Mouse (Mus musculus): Measurements from ENCODE around the gene Rnf135. TPM values are rescaled to one million over a fixed set of nuclear protein-coding genes. Genes with fewer than 3 reads are reported as not detected.
A peak's percentile ranks its signal among the peaks of the same experiment; 100 is the strongest.
"Not testable (repeated sequence)": the region's sequence is repeated elsewhere in the genome, so short reads cannot be mapped to it uniquely, and the experiment has no call there.

Gene Rnf135
- total and polyA plus RNA-seq, 3 experiments = 10.9 to 12.4 (median 11.3) TPM

GRCm38 (mm10) chr11:80183054-80183704 is 472 bp upstream of the Rnf135 start:
- Histone ChIP-seq H3K4me1 (ENCODE audit: control insufficient read depth in 1 of 2, insufficient read depth in 2 of 2) (peaks cover 0 to 31% of the 10 kb centered on the region in 2 experiments; a peak in 2 of 4 replicates), H3K9ac (ENCODE audit: insufficient read depth, low read depth) (peak overlapping the region; percentile 35; the same call in 1 of the 2 replicates)

GRCm38 (mm10) chr11:80184531-80185071 is 950 bp downstream of the Rnf135 start:
- Histone ChIP-seq H3K4me3 (replicated peaks in 1 of 3; ENCODE audit: low read depth in 2 of 3, low read length in 2 of 3, poor library complexity in 1 of 3) (peak overlapping the region; percentile 81 to 96 (median 93)), H3K4me2 (ENCODE audit: insufficient read depth, low read depth, poor library complexity, severe bottlenecking) (peak overlapping the region; percentile 59), H3K36me3 (replicated peaks in 1 of 2; ENCODE audit: control insufficient read depth in 1 of 2, insufficient read depth in 1 of 2, low read length in 1 of 2) (peaks cover 7 to 20% of the 10 kb centered on the region in 2 experiments), H3K79me2 (replicated peaks; ENCODE audit: control insufficient read depth, extremely low read depth, insufficient read depth, poor library complexity, severe bottlenecking) (peaks cover 9% of the 10 kb centered on the region), H3K9me3 (replicated peaks; ENCODE audit: low read length) (peaks cover 3% of the 10 kb centered on the region), H3K27me3 (replicated peaks) (no peaks in the 10 kb centered on the region), H3K4me1 (ENCODE audit: control insufficient read depth in 1 of 2, insufficient read depth in 2 of 2) (peaks cover 0 to 26% of the 10 kb centered on the region in 2 experiments; a peak in 2 of 4 replicates), H3K9ac (ENCODE audit: insufficient read depth, low read depth) (peak overlapping the region; percentile 92), H3K27ac (ENCODE audit: insufficient read depth, low read depth) (no peak overlapping the region)
- in situ Hi-C loops (cut with MboI; ENCODE audit: low pct_ligation_motif_present, low pct_unique_long_range_greater_than_20kb, low sequenced_read_pairs) (no loop called here), dilution Hi-C loops (cut with MboI; ENCODE audit: extremely low pct_ligation_motif_present, extremely low pct_unique_long_range_greater_than_20kb, low sequenced_read_pairs) (no loop called here)
- TF ChIP-seq PAX5 (IDR thresholded peaks at IDR 0.05; ENCODE audit: low read length) = no peak
- no peak for TF ChIP-seq MYC (IDR thresholded peaks at IDR 0.05; ENCODE audit: low read depth, low read length)
- no peak for TF ChIP-seq TBP (conservative IDR thresholded peaks at IDR 0.05; ENCODE audit: low read depth, low read length)
- TF ChIP-seq KAT2A (IDR thresholded peaks at IDR 0.05; ENCODE audit: insufficient replicate concordance, low read length) = no peak
- no peak for TF ChIP-seq BHLHE40 (IDR thresholded peaks at IDR 0.05; ENCODE audit: low read depth, low read length)
- TF ChIP-seq POLR2A (IDR thresholded peaks at IDR 0.05; ENCODE audit: low read depth, low read length) = no peak
- TF ChIP-seq CTCF (conservative IDR thresholded peaks at IDR 0.05 in 1 of 2, IDR thresholded peaks at IDR 0.05 in 1 of 2; ENCODE audit: low read depth in 2 of 2, low read length in 2 of 2) = no peak
- no peak for TF ChIP-seq ELF1 (IDR thresholded peaks at IDR 0.05; ENCODE audit: low read depth, low read length)
- TF ChIP-seq RAD21 (IDR thresholded peaks at IDR 0.05; ENCODE audit: low read depth, low read length) = no peak
- TF ChIP-seq ZMIZ1 (IDR thresholded peaks at IDR 0.05; ENCODE audit: low read depth, low read length) = no peak
- no peak for TF ChIP-seq NELFE (IDR thresholded peaks at IDR 0.05; ENCODE audit: low read depth, low read length)
- no peak for TF ChIP-seq HCFC1 (IDR thresholded peaks at IDR 0.05; ENCODE audit: low read depth, low read length)
- TF ChIP-seq TCF12 (IDR thresholded peaks at IDR 0.05; ENCODE audit: low read depth, low read length) = no peak
- TF ChIP-seq USF1 (IDR thresholded peaks at IDR 0.05; ENCODE audit: low read depth, low read length) = no peak
- TF ChIP-seq SIN3A (IDR thresholded peaks at IDR 0.05; ENCODE audit: low read length) = no peak
- TF ChIP-seq NRF1 (IDR thresholded peaks at IDR 0.05; ENCODE audit: low read depth, low read length) = no peak
- no peak for TF ChIP-seq CHD1 (IDR thresholded peaks at IDR 0.05; ENCODE audit: low read depth, low read length)
- no peak for TF ChIP-seq POLR2AphosphoS2 (IDR thresholded peaks at IDR 0.05; ENCODE audit: low read depth, low read length)
- no peak for DNase-seq (ENCODE audit: extremely low read depth)

More at GRCm38 (mm10) chr11:80183054-80183704, 472 bp upstream of the Rnf135 start:
- TF ChIP-seq CTCF (conservative IDR thresholded peaks at IDR 0.05 in 1 of 2, IDR thresholded peaks at IDR 0.05 in 1 of 2; ENCODE audit: low read depth in 2 of 2, low read length in 2 of 2) (peak in 1 of 2 experiments; percentile 54; a peak in 2 of 4 replicates), ZNF384 (IDR thresholded peaks at IDR 0.05; ENCODE audit: low read depth, low read length) (peak; percentile 75), TBP (conservative IDR thresholded peaks at IDR 0.05; ENCODE audit: low read depth, low read length) (peak; percentile 27; the same call in 1 of the 2 replicates), ETS1 (conservative IDR thresholded peaks at IDR 0.05; ENCODE audit: low read depth, low read length) (0 out of 2 replicates have a peak, but pooled peaks have one; percentile 4), SMC3 (IDR thresholded peaks at IDR 0.05; ENCODE audit: low read depth, low read length) (0 out of 2 replicates have a peak, but pooled peaks have one; percentile 6)
- dilution Hi-C loops (cut with MboI; ENCODE audit: extremely low pct_ligation_motif_present, extremely low pct_unique_long_range_greater_than_20kb, low sequenced_read_pairs); H3K79me2 ChIP-seq (replicated peaks; ENCODE audit: control insufficient read depth, extremely low read depth, insufficient read depth, poor library complexity, severe bottlenecking); H3K27me3 ChIP-seq (replicated peaks); H3K9me3 ChIP-seq (replicated peaks; ENCODE audit: low read length); in situ Hi-C loops (cut with MboI; ENCODE audit: low pct_ligation_motif_present, low pct_unique_long_range_greater_than_20kb, low sequenced_read_pairs): not testable (repeated sequence)
- H3K4me2 ChIP-seq (ENCODE audit: insufficient read depth, low read depth, poor library complexity, severe bottlenecking) = peak overlapping the region; percentile 60
- DNase-seq (ENCODE audit: extremely low read depth) = peak; percentile 82
- peaks cover 5 to 11% of the 10 kb centered on the region in 2 experiments for H3K36me3 ChIP-seq (replicated peaks in 1 of 2; ENCODE audit: control insufficient read depth in 1 of 2, insufficient read depth in 1 of 2, low read length in 1 of 2)
- peak overlapping the region; percentile 81 to 96 (median 93) for H3K4me3 ChIP-seq (replicated peaks in 1 of 3; ENCODE audit: low read depth in 2 of 3, low read length in 2 of 3, poor library complexity in 1 of 3)
- peak overlapping the region; percentile 15; the same call in 1 of the 2 replicates for H3K27ac ChIP-seq (ENCODE audit: insufficient read depth, low read depth)

GRCm38 (mm10) chr11:80185441-80185976 is 1.9 kb downstream of the Rnf135 start:
- H3K79me2 ChIP-seq (replicated peaks; ENCODE audit: control insufficient read depth, extremely low read depth, insufficient read depth, poor library complexity, severe bottlenecking); H3K27ac ChIP-seq (ENCODE audit: insufficient read depth, low read depth); H3K27me3 ChIP-seq (replicated peaks); H3K4me2 ChIP-seq (ENCODE audit: insufficient read depth, low read depth, poor library complexity, severe bottlenecking); dilution Hi-C loops (cut with MboI; ENCODE audit: extremely low pct_ligation_motif_present, extremely low pct_unique_long_range_greater_than_20kb, low sequenced_read_pairs); in situ Hi-C loops (cut with MboI; ENCODE audit: low pct_ligation_motif_present, low pct_unique_long_range_greater_than_20kb, low sequenced_read_pairs); H3K9me3 ChIP-seq (replicated peaks; ENCODE audit: low read length); DNase-seq (ENCODE audit: extremely low read depth); H3K9ac ChIP-seq (ENCODE audit: insufficient read depth, low read depth): not testable (repeated sequence)
- peak overlapping the region in 1 of 3 experiments; percentile 22 for H3K4me3 ChIP-seq (replicated peaks in 1 of 3; ENCODE audit: low read depth in 2 of 3, low read length in 2 of 3, poor library complexity in 1 of 3)
- H3K36me3 ChIP-seq (replicated peaks in 1 of 2; ENCODE audit: control insufficient read depth in 1 of 2, insufficient read depth in 1 of 2, low read length in 1 of 2) = peaks cover 13 to 27% of the 10 kb centered on the region in 2 experiments
- H3K4me1 ChIP-seq (ENCODE audit: control insufficient read depth in 1 of 2, insufficient read depth in 2 of 2) = peaks cover 0 to 26% of the 10 kb centered on the region in 2 experiments; a peak in 2 of 4 replicates

Measured in CH12.LX (cell line).